Mouse (Mus musculus) liver, embryonic 14.5 days (tissue): Measurements from ENCODE around the gene Col19a1.

Experiments
- CTCF ChIP-seq: IDR thresholded peaks from 2 replicates; pipeline ENCODE4 v1.5.1; 2016; ENCODE audit warnings: antibody characterized with exemption, low read depth, control low read depth
- EP300 ChIP-seq: IDR thresholded peaks from 2 replicates; pipeline ENCODE4 v1.6.1; 2016; ENCODE audit warnings: antibody characterized with exemption, low read depth

- TF ChIP-seq EP300, result no peak
- TF ChIP-seq CTCF, result no peak
Observed at GRCm38 (mm10) chr1:24437425-24437824, 149.8 kb downstream of the Col19a1 start.
